Mouse (Mus musculus): ENCODE measurements around the gene Slc41a1.

DNA sequence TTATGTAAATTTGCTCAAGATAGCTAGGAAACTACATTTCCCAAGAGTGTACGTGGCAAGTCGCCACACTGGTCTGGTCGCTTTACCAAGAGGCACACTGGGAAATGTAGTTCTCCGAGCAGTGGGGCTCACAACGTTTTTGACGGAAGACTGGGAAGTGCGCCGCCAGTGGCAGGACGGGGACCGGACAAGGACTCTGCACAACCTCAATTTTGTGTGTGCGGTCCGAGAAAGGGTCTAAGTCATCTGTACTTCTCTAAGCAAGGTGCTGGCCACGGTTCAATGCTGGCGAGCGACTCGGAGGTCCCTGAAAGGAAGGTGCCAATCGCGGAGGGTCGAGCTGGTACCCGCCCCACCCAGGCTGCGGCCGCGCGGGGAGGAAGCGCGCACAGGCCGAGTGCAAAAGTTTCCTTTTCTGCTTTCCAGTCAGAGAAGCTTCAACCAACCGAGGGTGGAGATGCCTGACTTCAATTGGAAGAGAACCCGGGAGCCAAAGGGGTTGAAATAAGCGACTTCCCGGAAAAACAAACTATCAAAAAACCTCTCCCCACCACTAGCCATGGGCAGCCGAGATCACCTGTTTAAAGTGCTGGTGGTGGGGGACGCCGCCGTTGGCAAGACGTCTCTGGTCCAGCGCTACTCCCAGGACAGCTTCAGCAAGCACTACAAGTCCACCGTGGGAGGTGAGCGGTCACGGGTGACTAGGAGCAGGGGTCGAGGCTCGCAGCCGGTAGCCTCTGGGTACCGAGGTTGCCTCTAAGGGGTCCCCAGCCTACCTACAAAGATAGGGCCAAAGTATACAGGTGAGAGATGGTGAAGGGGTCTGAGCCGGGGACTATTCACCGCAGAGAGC lies 40.0 kb downstream of the Slc41a1 start, which contains the start of gene Rab29:
- TF ChIP-seq CTCF (IDR thresholded peaks at IDR 0.05; ENCODE audit: borderline replicate concordance, control insufficient read depth, extremely low read depth, insufficient read depth, low read length, poor library complexity) (peak; percentile 95), POLR2A (IDR thresholded peaks at IDR 0.05; ENCODE audit: control insufficient read depth, extremely low read depth, insufficient read depth, low read length, poor library complexity) (no peak)

Measured in thymus, adult 2 months (tissue).